Mouse (Mus musculus): Measurements from ENCODE around the gene Apobec3. TPM values are rescaled to one million over a fixed set of nuclear protein-coding genes. Genes with fewer than 3 reads are reported as not detected.
A peak's percentile ranks its signal among the peaks of the same experiment; 100 is the strongest.
"Not testable (repeated sequence)": the region's sequence is repeated elsewhere in the genome, so short reads cannot be mapped to it uniquely, and the experiment has no call there.

Gene Apobec3
- total RNA-seq, 2 experiments from 2014 or later: 4.7 to 7.9 TPM

GRCm38 (mm10) chr15:79918485-79918884 lies 27.0 kb downstream of the Apobec3 start:
- no peak for DNase-seq
- intact Hi-C loops (cut with DNase I; ENCODE audit: low total_unique reads): no loop called here

GRCm38 (mm10) chr15:79919787-79920186 lies 28.3 kb downstream of the Apobec3 start:
- DNase-seq: no peak
- intact Hi-C loops (cut with DNase I; ENCODE audit: low total_unique reads): no loop called here

- no peak for DNase-seq
- intact Hi-C loops (cut with DNase I; ENCODE audit: low total_unique reads): no loop called here
Observed at GRCm38 (mm10) chr15:79926856-79927416, 35.5 kb downstream of the Apobec3 start.

- intact Hi-C loops (cut with DNase I; ENCODE audit: low total_unique reads): no loop called here
- DNase-seq: peak; percentile 96
Observed at GRCm38 (mm10) chr15:79927637-79928122, 36.2 kb downstream of the Apobec3 start.

GRCm38 (mm10) chr15:79928316-79928715 lies 36.9 kb downstream of the Apobec3 start:
- intact Hi-C loops (cut with DNase I; ENCODE audit: low total_unique reads): no loop called here
- DNase-seq: no peak

GRCm38 (mm10) chr15:79928736-79929135 lies 37.3 kb downstream of the Apobec3 start:
- intact Hi-C loops (cut with DNase I; ENCODE audit: low total_unique reads): no loop called here
- DNase-seq: no peak

- intact Hi-C loops (cut with DNase I; ENCODE audit: low total_unique reads): no loop called here
- no peak for DNase-seq
Observed at GRCm38 (mm10) chr15:79929734-79930133, 38.3 kb downstream of the Apobec3 start.

GRCm38 (mm10) chr15:79931496-79932141 lies 40.2 kb downstream of the Apobec3 start:
- DNase-seq: no peak
- intact Hi-C loops (cut with DNase I; ENCODE audit: low total_unique reads): no loop called here

GRCm38 (mm10) chr15:79932323-79932987 lies 41.0 kb downstream of the Apobec3 start:
- intact Hi-C loops (cut with DNase I; ENCODE audit: low total_unique reads): no loop called here
- peak; percentile 87 for DNase-seq

- DNase-seq: no peak
- intact Hi-C loops (cut with DNase I; ENCODE audit: low total_unique reads): no loop called here
Observed at GRCm38 (mm10) chr15:79933052-79933669, 41.7 kb downstream of the Apobec3 start.

GRCm38 (mm10) chr15:79933670-79934514 lies 42.4 kb downstream of the Apobec3 start:
- intact Hi-C loops (cut with DNase I; ENCODE audit: low total_unique reads): no loop called here
- DNase-seq: no peak

GRCm38 (mm10) chr15:79934776-79935175 lies 43.3 kb downstream of the Apobec3 start:
- no peak for DNase-seq
- intact Hi-C loops (cut with DNase I; ENCODE audit: low total_unique reads): no loop called here

- no peak for DNase-seq
- intact Hi-C loops (cut with DNase I; ENCODE audit: low total_unique reads): no loop called here
Observed at GRCm38 (mm10) chr15:79935654-79936373, 44.4 kb downstream of the Apobec3 start.

- intact Hi-C loops (cut with DNase I; ENCODE audit: low total_unique reads): no loop called here
- no peak for DNase-seq
Observed at GRCm38 (mm10) chr15:79936374-79936751, 44.9 kb downstream of the Apobec3 start.

GRCm38 (mm10) chr15:79939020-79939419 lies 47.6 kb downstream of the Apobec3 start:
- no peak for DNase-seq
- intact Hi-C loops (cut with DNase I; ENCODE audit: low total_unique reads): no loop called here

- DNase-seq; intact Hi-C loops (cut with DNase I; ENCODE audit: low total_unique reads): not testable (repeated sequence)
Observed at GRCm38 (mm10) chr15:79939501-79939900, 48.0 kb downstream of the Apobec3 start.

- intact Hi-C loops (cut with DNase I; ENCODE audit: low total_unique reads): no loop called here
Observed at GRCm38 (mm10) chr15:79939913-79940312, 48.5 kb downstream of the Apobec3 start.

GRCm38 (mm10) chr15:79940932-79941331 lies 49.5 kb downstream of the Apobec3 start:
- intact Hi-C loops (cut with DNase I; ENCODE audit: low total_unique reads): no loop called here

More at GRCm38 (mm10) chr15:79939913-79940312, 48.5 kb downstream of the Apobec3 start:
- DNase-seq: no peak

GRCm38 (mm10) chr15:79942541-79942940 lies 51.1 kb downstream of the Apobec3 start:
- no peak for DNase-seq
- intact Hi-C loops (cut with DNase I; ENCODE audit: low total_unique reads): no loop called here

More at GRCm38 (mm10) chr15:79940932-79941331, 49.5 kb downstream of the Apobec3 start:
- peak; percentile 41 for DNase-seq
